Mouse (Mus musculus): Measurements from ENCODE around the gene Nars2. TPM values are rescaled to one million over a fixed set of nuclear protein-coding genes. Genes with fewer than 3 reads are reported as not detected.

Gene Nars2
- polyA plus RNA-seq (2017; shearing (Covaris generic)) = 21.6 TPM

GRCm38 (mm10) chr7:96951281-96952051, at the start of gene Nars2:
Nars2 (plus strand) TSS chr7:96951505.

DNA sequence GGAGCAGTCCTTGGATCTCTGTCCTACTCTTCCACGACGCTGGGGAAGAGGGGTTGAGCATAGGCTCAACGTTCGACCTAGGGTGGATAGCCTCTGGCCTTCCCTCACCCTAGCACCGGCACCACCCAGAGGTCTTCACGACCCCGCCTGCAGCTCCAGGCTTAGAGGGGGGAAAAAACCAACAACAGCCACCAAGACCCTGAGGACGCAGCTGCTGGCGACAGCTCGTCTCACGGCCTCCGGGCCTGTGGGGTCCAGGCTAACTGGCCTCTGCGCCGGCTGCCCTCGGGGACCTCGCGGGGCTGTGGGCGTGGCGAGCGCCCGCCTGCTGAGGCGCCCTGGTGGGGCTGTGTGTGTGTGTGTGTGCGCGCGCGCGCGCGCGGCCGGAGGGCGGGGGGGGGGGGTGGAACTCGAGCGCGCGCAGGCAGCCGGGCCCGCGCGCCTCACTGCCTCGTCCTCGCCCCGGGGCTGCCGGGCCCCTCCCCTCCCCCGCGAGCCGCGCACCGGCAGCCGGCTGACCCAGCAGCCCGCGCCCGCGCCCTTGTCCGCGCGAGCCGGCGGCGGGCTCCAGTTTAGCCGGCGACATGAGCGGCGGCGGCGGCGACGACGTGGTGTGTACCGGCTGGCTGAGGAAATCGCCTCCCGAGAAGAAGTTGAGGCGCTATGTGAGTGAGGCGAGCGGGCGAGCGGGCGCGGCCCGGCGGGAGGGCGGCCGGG, 130.1 kb downstream of the Nars2 start, which contains the start of gene Gab2:
Gene Gab2, plus strand, starts transcription at position 345 of the 717 bp plus-strand sequence.

Other genes starting within 250 kb of the Nars2 start
- not detected for gene Gab2, start 130.1 kb downstream of the Nars2 start, polyA plus RNA-seq (2017; shearing (Covaris generic))